Mouse (Mus musculus): ENCODE data around the gene Cdh15. TPM values are rescaled to one million over a fixed set of nuclear protein-coding genes. Genes with fewer than 3 reads are reported as not detected.

The Cdh15 gene
- total and polyA plus RNA-seq, 2 experiments from 2014 or later = 0.84 to 2.4 TPM

DNA sequence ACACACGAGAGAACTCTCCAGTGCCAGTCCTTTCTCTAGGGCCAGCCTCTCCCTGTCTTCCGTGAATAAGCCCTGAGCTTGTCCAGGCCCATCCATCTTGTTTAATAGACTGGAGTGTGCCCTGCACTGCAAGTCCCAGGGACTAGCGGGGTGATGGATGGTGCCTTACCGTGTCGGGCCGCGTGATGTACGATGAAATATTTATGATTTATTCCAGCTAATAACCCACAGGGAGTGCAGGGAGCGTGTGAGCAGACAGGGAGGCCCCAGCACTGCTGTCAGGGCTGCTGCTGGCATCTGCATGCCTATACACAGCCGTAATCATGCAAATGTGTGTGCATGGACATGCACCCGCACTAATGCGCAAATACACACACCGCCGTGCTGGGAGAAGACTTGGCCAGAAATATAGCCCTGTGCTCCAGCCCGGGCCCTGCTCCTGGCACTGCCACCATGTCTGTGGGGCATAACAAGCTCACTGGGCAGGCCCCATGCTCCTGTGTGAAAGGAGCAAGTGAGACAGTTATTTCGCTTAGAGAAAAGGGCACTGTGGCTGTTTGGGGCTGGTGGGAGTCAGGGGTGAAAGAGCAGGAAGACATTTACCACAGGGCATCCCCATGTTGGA lies 35.8 kb upstream of the Cdh15 start:
- Histone ChIP-seq H3K9ac (replicated peaks; ENCODE audit: low read length) (no peak overlapping the region), H3K4me2 (ENCODE audit: low read depth, low read length) (no peak overlapping the region), H3K4me1 (ENCODE audit: insufficient read depth, low read length) (peaks cover 14% of the 10 kb centered on the region), H3K27me3 (ENCODE audit: insufficient read depth, low read length) (no peaks in the 10 kb centered on the region), H3K4me3 (ENCODE audit: low read length) (no peak overlapping the region), H3K27ac (no peak overlapping the region; the same call in 1 of the 2 replicates), H3K36me3 (ENCODE audit: insufficient read depth, low read length) (no peaks in the 10 kb centered on the region), H3K9me3 (ENCODE audit: low read length) (no peaks in the 10 kb centered on the region)
- WGBS = 61% methylated on average over 16 of the region's 16 CpGs
- TF ChIP-seq CTCF (IDR thresholded peaks at IDR 0.05; ENCODE audit: low read depth) = no peak
- ATAC-seq (peak; percentile 37), DNase-seq (ENCODE audit: low spot score) (no peak)

GRCm38 (mm10) chr8:122812610-122813250 lies 35.0 kb upstream of the Cdh15 start:
- H3K9ac ChIP-seq (replicated peaks; ENCODE audit: low read length) = no peak overlapping the region
- no peak overlapping the region for H3K27ac ChIP-seq

GRCm38 (mm10) chr8:122814608-122815007 lies 33.2 kb upstream of the Cdh15 start:
- WGBS = 10% methylated on average over 7 of the region's 7 CpGs
- Histone ChIP-seq H3K9me3 (ENCODE audit: low read length) (no peaks in the 10 kb centered on the region), H3K9ac (replicated peaks; ENCODE audit: low read length) (no peak overlapping the region), H3K4me3 (ENCODE audit: low read length) (no peak overlapping the region), H3K4me1 (ENCODE audit: insufficient read depth, low read length) (peaks cover 9% of the 10 kb centered on the region; the same call in 1 of the 2 replicates), H3K36me3 (ENCODE audit: insufficient read depth, low read length) (no peaks in the 10 kb centered on the region), H3K27me3 (ENCODE audit: insufficient read depth, low read length) (no peaks in the 10 kb centered on the region), H3K27ac (no peak overlapping the region; the same call in 1 of the 2 replicates), H3K4me2 (ENCODE audit: low read depth, low read length) (no peak overlapping the region)
- TF ChIP-seq CTCF (IDR thresholded peaks at IDR 0.05; ENCODE audit: low read depth) = no peak
- ATAC-seq (peak; percentile 8; the same call in 1 of the 2 replicates), DNase-seq (ENCODE audit: low spot score) (peak; percentile 60)

More at GRCm38 (mm10) chr8:122812610-122813250, 35.0 kb upstream of the Cdh15 start:
- Histone ChIP-seq H3K36me3 (ENCODE audit: insufficient read depth, low read length) (no peaks in the 10 kb centered on the region), H3K4me3 (ENCODE audit: low read length) (no peak overlapping the region), H3K27me3 (ENCODE audit: insufficient read depth, low read length) (no peaks in the 10 kb centered on the region), H3K4me1 (ENCODE audit: insufficient read depth, low read length) (peaks cover 9% of the 10 kb centered on the region; the same call in 1 of the 2 replicates), H3K9me3 (ENCODE audit: low read length) (no peaks in the 10 kb centered on the region), H3K4me2 (ENCODE audit: low read depth, low read length) (no peak overlapping the region)
- 71% methylated on average over 14 of the region's 14 CpGs for WGBS
- ATAC-seq (no peak), DNase-seq (ENCODE audit: low spot score) (no peak)
- peak; percentile 57 for TF ChIP-seq CTCF (IDR thresholded peaks at IDR 0.05; ENCODE audit: low read depth)

GRCm38 (mm10) chr8:122816965-122817364 lies 30.8 kb upstream of the Cdh15 start:
- peaks cover 4% of the 10 kb centered on the region; the same call in 1 of the 2 replicates for H3K4me1 ChIP-seq (ENCODE audit: insufficient read depth, low read length)
- TF ChIP-seq CTCF (IDR thresholded peaks at IDR 0.05; ENCODE audit: low read depth) = no peak
- H3K27ac ChIP-seq = no peak overlapping the region
- no peaks in the 10 kb centered on the region for H3K36me3 ChIP-seq (ENCODE audit: insufficient read depth, low read length)
- 84% methylated on average over 6 of the region's 6 CpGs for WGBS
- DNase-seq (ENCODE audit: low spot score) = no peak
- H3K4me2 ChIP-seq (ENCODE audit: low read depth, low read length) = no peak overlapping the region
- no peaks in the 10 kb centered on the region for H3K9me3 ChIP-seq (ENCODE audit: low read length)
- no peak overlapping the region for H3K9ac ChIP-seq (replicated peaks; ENCODE audit: low read length)
- ATAC-seq = no peak
- no peaks in the 10 kb centered on the region for H3K27me3 ChIP-seq (ENCODE audit: insufficient read depth, low read length)
- H3K4me3 ChIP-seq (ENCODE audit: low read length) = no peak overlapping the region

GRCm38 (mm10) chr8:122817724-122818496 lies 29.9 kb upstream of the Cdh15 start:
- no peak for ATAC-seq
- WGBS = 54% methylated on average over 13 of the region's 13 CpGs

DNA sequence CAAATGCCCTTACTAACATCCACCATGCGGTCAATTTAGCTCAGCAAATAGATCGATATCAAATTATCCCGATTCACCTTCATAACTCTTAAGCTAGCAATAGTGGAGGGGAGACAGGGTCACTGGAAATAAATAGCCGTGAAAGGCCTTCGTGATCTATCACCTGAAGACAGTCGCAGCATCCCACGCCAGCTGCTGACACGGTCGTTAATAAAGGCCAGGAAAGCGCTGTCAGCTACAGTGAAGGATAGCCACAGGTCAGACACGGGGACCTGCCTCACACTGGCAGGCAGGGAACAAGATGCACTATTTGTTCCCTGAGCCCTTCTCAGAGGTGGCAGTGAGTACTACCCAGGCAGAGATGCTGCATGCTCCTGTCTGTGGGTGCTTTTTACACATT lies 28.0 kb upstream of the Cdh15 start:
- 65% methylated on average over 11 of the region's 11 CpGs for WGBS
- Histone ChIP-seq H3K27ac (no peak overlapping the region), H3K9me3 (ENCODE audit: low read length) (no peaks in the 10 kb centered on the region)

More at GRCm38 (mm10) chr8:122817724-122818496, 29.9 kb upstream of the Cdh15 start:
- no peak overlapping the region for H3K27ac ChIP-seq
- H3K9ac ChIP-seq (replicated peaks; ENCODE audit: low read length) = no peak overlapping the region
- H3K4me3 ChIP-seq (ENCODE audit: low read length) = no peak overlapping the region
- no peaks in the 10 kb centered on the region for H3K9me3 ChIP-seq (ENCODE audit: low read length)
- no peaks in the 10 kb centered on the region for H3K27me3 ChIP-seq (ENCODE audit: insufficient read depth, low read length)
- no peak for DNase-seq (ENCODE audit: low spot score)
- TF ChIP-seq CTCF (IDR thresholded peaks at IDR 0.05; ENCODE audit: low read depth) = no peak
- H3K4me1 ChIP-seq (ENCODE audit: insufficient read depth, low read length) = peaks cover 4% of the 10 kb centered on the region; the same call in 1 of the 2 replicates
- no peaks in the 10 kb centered on the region for H3K36me3 ChIP-seq (ENCODE audit: insufficient read depth, low read length)
- no peak overlapping the region for H3K4me2 ChIP-seq (ENCODE audit: low read depth, low read length)

More for the DNA sequence above, 28.0 kb upstream of the Cdh15 start:
- H3K9ac ChIP-seq (replicated peaks; ENCODE audit: low read length) = no peak overlapping the region
- H3K4me3 ChIP-seq (ENCODE audit: low read length) = no peak overlapping the region
- no peak overlapping the region for H3K4me2 ChIP-seq (ENCODE audit: low read depth, low read length)
- ATAC-seq = no peak
- DNase-seq (ENCODE audit: low spot score) = no peak
- no peaks in the 10 kb centered on the region for H3K36me3 ChIP-seq (ENCODE audit: insufficient read depth, low read length)
- H3K27me3 ChIP-seq (ENCODE audit: insufficient read depth, low read length) = no peaks in the 10 kb centered on the region
- peaks cover 4% of the 10 kb centered on the region; the same call in 1 of the 2 replicates for H3K4me1 ChIP-seq (ENCODE audit: insufficient read depth, low read length)
- no peak for TF ChIP-seq CTCF (IDR thresholded peaks at IDR 0.05; ENCODE audit: low read depth)

All from hindbrain, postnatal 0 days (tissue).